Mouse (Mus musculus): Measurements from ENCODE around the gene Vwa3b.

Vwa3b gene

GRCm38 (mm10) chr1:37231295-37231701 is 204.9 kb downstream of the Vwa3b start:
- no peak for DNase-seq (ENCODE audit: low read depth, low spot score)
